Mouse (Mus musculus): Measurements from ENCODE around the gene Siglece. TPM values are rescaled to one million over a fixed set of nuclear protein-coding genes. Genes with fewer than 3 reads are reported as not detected.

Siglece gene
- 1 to 10 TPM; 1.3 to 2.4 TPM for total RNA-seq (2023)

GRCm38 (mm10) chr7:43660002-43660401, at the start of gene Siglece:
Gene Siglece (minus strand): TSS chr7:43660161.

DNA sequence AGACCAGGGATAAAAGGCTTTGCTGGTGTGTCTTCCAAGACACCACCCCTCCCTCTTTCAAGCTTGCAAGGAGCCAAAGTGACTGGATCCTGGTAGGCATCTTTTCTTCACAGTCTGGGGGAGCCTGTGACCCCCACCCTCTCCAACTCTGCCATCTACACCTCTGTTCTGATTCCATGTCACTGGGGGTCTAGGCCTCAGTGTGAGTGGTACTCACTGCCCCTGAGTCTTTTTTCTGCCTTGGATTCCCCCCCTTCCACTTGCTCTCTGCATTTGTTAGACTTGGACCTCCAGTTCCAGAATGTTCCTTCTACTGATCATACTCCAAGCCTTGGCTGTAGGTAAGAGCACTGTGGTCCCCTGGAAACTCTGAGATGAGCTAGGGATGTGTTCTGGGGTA, 30.2 kb upstream of the Siglece start, which contains the start of gene Klk14:
TSS of gene Klk14 (plus strand) at position 301 of the 400 bp plus-strand sequence.

DNA sequence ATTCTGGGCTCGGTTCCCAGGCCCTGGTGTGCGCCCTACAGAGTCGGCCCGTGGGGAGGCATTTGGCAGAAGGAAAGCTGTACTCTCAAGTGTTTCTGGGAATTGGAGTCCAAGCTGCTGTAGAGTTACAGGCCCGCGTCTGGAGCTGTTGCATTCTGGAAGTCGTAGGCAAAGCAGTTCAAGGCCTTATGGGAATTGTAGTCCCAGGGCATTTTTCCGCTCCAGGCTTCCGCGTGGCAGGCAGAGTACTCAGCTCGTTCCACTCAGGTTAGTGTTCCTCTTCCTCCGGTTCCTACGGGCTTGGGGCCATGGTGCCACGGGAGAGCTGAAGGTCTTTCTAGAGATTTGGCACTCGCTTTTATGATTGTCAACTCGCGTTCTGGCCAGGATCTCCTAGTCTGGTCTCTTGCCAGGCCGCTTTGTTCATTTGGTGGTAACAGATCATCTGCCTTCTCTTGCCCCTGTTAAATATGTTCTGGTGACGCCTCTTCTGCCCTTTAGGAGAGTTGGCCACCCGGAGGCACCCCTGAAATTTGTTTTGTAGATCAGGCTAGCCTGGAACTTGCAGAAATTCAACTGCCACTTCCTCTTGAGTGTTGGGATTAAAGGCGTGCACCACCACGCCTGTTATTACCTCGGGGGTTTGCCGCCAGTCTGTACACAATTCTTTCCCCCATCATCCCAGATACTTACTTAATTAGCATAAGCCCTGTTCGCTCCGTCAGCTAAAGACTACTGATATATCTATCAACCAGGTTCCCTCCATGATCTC, 12.0 kb upstream of the Siglece start, which contains the start of gene Ctu1:
TSS of gene Ctu1 (plus strand) at position 208 of the 772 bp plus-strand sequence.

GRCm38 (mm10) chr7:43634500-43634899, 25.5 kb downstream of the Siglece start, which contains the start of gene Ceacam18:
Gene Ceacam18 (plus strand): TSS chr7:43634707.

GRCm38 (mm10) chr7:43606896-43607742, 52.8 kb downstream of the Siglece start, which contains the start of gene Zfp819:
Gene Zfp819 (plus strand): TSS chr7:43607169.

Other genes starting within 250 kb of the Siglece start
- gene Lim2, start 232.5 kb downstream of the Siglece start, total RNA-seq (2023) = not detected
- gene Nkg7, start 223.1 kb downstream of the Siglece start, total RNA-seq (2023) = 100 to 1,000 TPM; 158 to 182 TPM
- gene Cldnd2, start 219.4 kb downstream of the Siglece start, total RNA-seq (2023) = under 1 TPM in 1 of 2 experiments, not detected in 1; 0.90 TPM
- 10 to 100 TPM; 27.9 to 44.7 TPM for gene Etfb, start 216.1 kb downstream of the Siglece start, total RNA-seq (2023)
- gene Gm45233, start 216.0 kb downstream of the Siglece start, total RNA-seq (2023) = not detected
- 1 to 10 TPM in 1 of 2 experiments, under 1 TPM in 1; 0.36 to 1.1 TPM for gene Vsig10l, start 197.0 kb downstream of the Siglece start, total RNA-seq (2023)
- not detected for gene Iglon5, start 170.1 kb downstream of the Siglece start, total RNA-seq (2023)
- not detected for gene 4931406B18Rik, start 154.2 kb downstream of the Siglece start, total RNA-seq (2023)
- gene Cd33, start 115.7 kb downstream of the Siglece start, total RNA-seq (2023) = 1 to 10 TPM in 1 of 2 experiments, under 1 TPM in 1; 0.96 to 1.0 TPM
- gene Zfp658, start 97.9 kb downstream of the Siglece start, total RNA-seq (2023) = 1 to 10 TPM; 8.2 TPM
- gene Zfp719, start 80.6 kb downstream of the Siglece start, total RNA-seq (2023) = 10 to 100 TPM in 1 of 2 experiments, 1 to 10 TPM in 1; 9.2 to 18.9 TPM
- gene Zfp819, start 53.0 kb downstream of the Siglece start, total RNA-seq (2023) = not detected
- not detected for gene Ceacam18, start 25.5 kb downstream of the Siglece start, total RNA-seq (2023)
- gene Ctu1, start 11.9 kb upstream of the Siglece start, total RNA-seq (2023) = 10 to 100 TPM in 1 of 2 experiments, 1 to 10 TPM in 1; 9.6 to 10.0 TPM
- not detected for gene Klk14, start 30.3 kb upstream of the Siglece start, total RNA-seq (2023)
- gene Klk13, start 52.4 kb upstream of the Siglece start, total RNA-seq (2023) = not detected
- gene Klk12, start 108.7 kb upstream of the Siglece start, total RNA-seq (2023) = not detected
- not detected for gene Klk11, start 114.4 kb upstream of the Siglece start, total RNA-seq (2023)
- not detected for gene Klk10, start 120.9 kb upstream of the Siglece start, total RNA-seq (2023)
- gene Klk9, start 131.7 kb upstream of the Siglece start, total RNA-seq (2023) = not detected
- gene Klk8, start 137.4 kb upstream of the Siglece start, total RNA-seq (2023) = 100 to 1,000 TPM; 182 to 192 TPM
- 1 to 10 TPM in 1 of 2 experiments, under 1 TPM in 1; 0.76 to 1.3 TPM for gene Klk7, start 151.1 kb upstream of the Siglece start, total RNA-seq (2023)
- gene Klk6, start 164.3 kb upstream of the Siglece start, total RNA-seq (2023) = not detected
- gene Klk5, start 181.8 kb upstream of the Siglece start, total RNA-seq (2023) = not detected
- gene Klk4, start 221.0 kb upstream of the Siglece start, total RNA-seq (2023) = not detected